Mouse (Mus musculus) bone marrow macrophage, adult 2 months (primary cell): ENCODE results near the gene Cela1.

Experiments
- CTCF ChIP-seq: IDR thresholded peaks from 2 replicates; pipeline ENCODE4 v1.5.1; 2012; ENCODE audit warnings: low read depth, mild to moderate bottlenecking, low read length, moderate library complexity
- POLR2A ChIP-seq: IDR thresholded peaks from 2 replicates; pipeline ENCODE4 v1.6.1; 2012; ENCODE audit warnings: mild to moderate bottlenecking, low read depth, low read length, borderline replicate concordance

DNA sequence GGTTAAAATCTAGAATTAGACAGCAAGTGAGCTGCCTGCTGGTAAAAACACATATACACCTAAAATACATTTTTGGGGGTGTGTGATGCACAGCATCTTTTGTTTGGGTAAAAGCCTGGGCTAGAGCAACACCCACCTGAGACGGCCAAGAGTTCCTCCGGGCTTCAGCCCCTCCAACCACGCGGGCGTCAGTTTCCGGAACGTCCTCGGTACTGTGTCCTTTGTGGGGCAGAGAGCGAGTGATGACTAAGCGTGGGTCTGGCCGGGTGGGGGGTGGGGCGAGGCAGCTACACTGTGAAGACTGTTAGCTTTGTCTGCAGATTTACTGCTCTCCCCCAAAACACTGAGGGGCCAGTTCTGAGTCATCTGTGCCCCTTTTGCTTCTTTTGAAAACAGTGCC is 732 bp downstream of the Cela1 start:
- TF ChIP-seq CTCF (no peak), POLR2A (no peak)
